Mouse (Mus musculus) heart, postnatal 0 days (tissue): ENCODE measurements at regions not wholly inside any gene's neighbourhood (a gene's known extent, or its start where the extent isn't known, plus 50 kb on each side); places are given as distances from the start of the nearest gene placed in this dataset.
A peak's percentile ranks its signal among the peaks of the same experiment; 100 is the strongest.

Source experiments
- ATAC-seq: fragments of 200-750 bp; cut with Nextera tagmentation; 2 replicates; pipeline ENCODE4 v1.8.0; 2017; ENCODE audit warnings: low read depth, moderate number of reproducible peaks, moderate library complexity; ENCODE audit not compliant: insufficient read depth
- DNase-seq: peaks from one replicate; pipeline ENCODE4 v3.0.0-alpha.2; 2016; ENCODE audit warnings: low spot score
- H3K27ac ChIP-seq: fragments of 300-500 bp; sonication (generic); 2 replicates; pipeline ENCODE4 v1.5.1; 2014; ENCODE audit warnings: low read depth, mild to moderate bottlenecking
- H3K27me3 ChIP-seq: fragments of 300-500 bp; sonication (generic); 2 replicates; pipeline ENCODE4 v1.6.1; 2014; ENCODE audit warnings: low read length, mixed read lengths; ENCODE audit not compliant: control insufficient read depth, insufficient read depth
- H3K36me3 ChIP-seq: fragments of 300-500 bp; sonication (generic); replicated peaks from 2 replicates; pipeline ENCODE4 v1.6.1; 2014; ENCODE audit warnings: low read length, mixed read lengths; ENCODE audit not compliant: control insufficient read depth, insufficient read depth
- H3K4me1 ChIP-seq: fragments of 300-500 bp; sonication (generic); 2 replicates; pipeline ENCODE4 v1.6.1; 2014; ENCODE audit warnings: antibody characterized with exemption; ENCODE audit not compliant: control insufficient read depth, insufficient read depth
- H3K4me2 ChIP-seq: fragments of 300-500 bp; sonication (generic); 2 replicates; pipeline ENCODE4 v1.6.1; 2014; ENCODE audit warnings: low read depth, mild to moderate bottlenecking, low read length, moderate library complexity
- H3K4me3 ChIP-seq: fragments of 300-500 bp; sonication (generic); 2 replicates; pipeline ENCODE4 v1.5.1; 2014; ENCODE audit warnings: low read depth, low read length
- H3K9ac ChIP-seq: fragments of 300-500 bp; sonication (generic); replicated peaks from 2 replicates; pipeline ENCODE4 v1.6.1; 2014; ENCODE audit warnings: low read depth, low read length, mixed read lengths
- H3K9me3 ChIP-seq: fragments of 300-500 bp; sonication (generic); replicated peaks from 2 replicates; pipeline ENCODE4 v1.6.1; 2016; ENCODE audit warnings: low read length; ENCODE audit not compliant: control insufficient read depth
- CTCF ChIP-seq: IDR thresholded peaks from 2 replicates; pipeline ENCODE4 v1.5.1; 2016; ENCODE audit warnings: antibody characterized with exemption, control low read depth, low read depth
- EP300 ChIP-seq: IDR thresholded peaks from 2 replicates; pipeline ENCODE4 v1.6.1; 2016; ENCODE audit warnings: antibody characterized with exemption, low read depth
- WGBS: fragments of 180-500 bp; shearing (Covaris S2); extraction: QIAGEN DNeasy Blood & Tissue Kit; methylation state at CpG from one replicate; pipeline ENCODE4 v1.1.7; 2014; 5-methylcytosine and 5-hydroxymethylcytosine counted together

- Histone ChIP-seq H3K27me3 (no peaks in the 10 kb centered on the region), H3K27ac (no peak overlapping the region), H3K9ac (no peak overlapping the region), H3K4me3 (no peak overlapping the region), H3K36me3 (no peaks in the 10 kb centered on the region), H3K4me2 (no peak overlapping the region), H3K9me3 (no peaks in the 10 kb centered on the region), H3K4me1 (peaks cover 17% of the 10 kb centered on the region)
- ATAC-seq (no peak), DNase-seq (no peak)
- TF ChIP-seq CTCF (no peak), EP300 (no peak)
- 47% methylated on average over 6 of the region's 6 CpGs for WGBS
Observed at GRCm38 (mm10) chr17:9904525-9904991, 235.0 kb upstream of the Pabpc6 start.

DNA sequence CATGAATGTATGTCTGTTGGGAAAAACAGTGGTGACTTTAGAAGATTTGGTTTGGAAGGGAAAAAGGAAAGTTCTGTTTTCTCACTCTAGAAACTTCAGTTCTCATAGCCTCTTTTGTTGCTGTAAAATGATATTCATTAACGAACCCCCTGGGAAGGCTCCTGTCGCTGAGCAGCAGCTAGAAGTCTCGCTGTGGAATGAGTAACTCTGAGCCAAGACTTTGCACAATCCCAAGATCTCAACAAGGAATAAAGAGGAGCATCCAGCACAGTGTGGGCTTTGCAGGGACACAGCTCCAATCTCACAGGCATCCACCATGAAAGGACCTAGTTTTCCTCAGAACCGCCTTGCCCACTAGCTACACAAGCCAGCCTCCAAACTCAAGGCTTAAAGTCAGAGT lies 233.8 kb upstream of the Pabpc6 start:
- Histone ChIP-seq H3K36me3 (no peaks in the 10 kb centered on the region), H3K9me3 (no peaks in the 10 kb centered on the region), H3K4me3 (no peak overlapping the region), H3K27me3 (no peaks in the 10 kb centered on the region), H3K9ac (no peak overlapping the region), H3K27ac (no peak overlapping the region), H3K4me2 (no peak overlapping the region), H3K4me1 (peaks cover 17% of the 10 kb centered on the region)
- TF ChIP-seq CTCF (no peak), EP300 (no peak)
- no peak for DNase-seq
- WGBS: 80% methylated on average over 4 of the region's 4 CpGs
- no peak for ATAC-seq

DNA sequence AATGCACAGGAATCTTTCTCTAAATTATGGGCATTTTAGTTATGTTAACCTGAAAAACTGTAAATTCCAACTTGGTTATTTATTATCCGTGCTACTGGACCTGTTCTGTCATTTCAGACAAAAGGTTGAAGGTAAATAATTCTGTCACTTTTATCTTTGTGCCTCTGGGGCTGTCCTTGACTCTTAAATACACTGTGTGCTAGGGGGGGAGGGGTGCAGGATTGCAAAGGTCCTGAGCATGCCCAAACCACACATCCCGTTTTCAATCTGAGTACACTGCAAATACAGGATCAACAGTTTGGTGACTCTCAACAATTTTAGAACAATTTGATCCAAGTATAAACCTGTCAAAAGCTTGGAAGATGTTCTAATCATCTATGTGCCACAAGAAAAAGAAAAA lies 227.4 kb upstream of the Pabpc6 start:
- Histone ChIP-seq H3K36me3 (no peaks in the 10 kb centered on the region), H3K27ac (peak overlapping the region; percentile 90; the same call in 1 of the 2 replicates), H3K9ac (no peak overlapping the region), H3K27me3 (no peaks in the 10 kb centered on the region), H3K9me3 (no peaks in the 10 kb centered on the region), H3K4me3 (no peak overlapping the region), H3K4me2 (no peak overlapping the region), H3K4me1 (peaks cover 7% of the 10 kb centered on the region)
- DNase-seq: no peak
- WGBS: 45% methylated on average over 2 of the region's 2 CpGs
- TF ChIP-seq CTCF (no peak), EP300 (no peak)
- ATAC-seq: no peak

GRCm38 (mm10) chr17:9895686-9896082 lies 226.2 kb upstream of the Pabpc6 start:
- no peak for TF ChIP-seq CTCF
- TF ChIP-seq EP300: no peak
- H3K4me3 ChIP-seq: no peak overlapping the region
- no peaks in the 10 kb centered on the region for H3K9me3 ChIP-seq
- H3K27ac ChIP-seq: peak overlapping the region; percentile 90
- no peaks in the 10 kb centered on the region for H3K27me3 ChIP-seq
- no peak for DNase-seq
- H3K9ac ChIP-seq: no peak overlapping the region
- 49% methylated on average over 7 of the region's 7 CpGs for WGBS
- H3K4me2 ChIP-seq: 0 out of 2 replicates have a peak overlapping the region, but pooled peaks have one; percentile 7
- H3K4me1 ChIP-seq: peaks cover 12% of the 10 kb centered on the region
- peak; percentile 40 for ATAC-seq
- no peaks in the 10 kb centered on the region for H3K36me3 ChIP-seq

- peak; percentile 97 for DNase-seq
- Histone ChIP-seq H3K9ac (no peak overlapping the region), H3K4me2 (0 out of 2 replicates have a peak overlapping the region, but pooled peaks have one; percentile 7), H3K4me3 (no peak overlapping the region), H3K27ac (peak overlapping the region; percentile 90), H3K9me3 (no peaks in the 10 kb centered on the region), H3K27me3 (no peaks in the 10 kb centered on the region), H3K4me1 (peaks cover 12% of the 10 kb centered on the region), H3K36me3 (no peaks in the 10 kb centered on the region)
- no peak for TF ChIP-seq CTCF
- TF ChIP-seq EP300: peak; percentile 94
- 33% methylated on average over 19 of the region's 19 CpGs for WGBS
- peak; percentile 93 for ATAC-seq
Observed at GRCm38 (mm10) chr17:9894828-9895685, 225.5 kb upstream of the Pabpc6 start.
